Mouse (Mus musculus): ENCODE measurements at regions not wholly inside any gene's neighbourhood (a gene's known extent, or its start where the extent isn't known, plus 50 kb on each side); places are given as distances from the start of the nearest gene placed in this dataset.

DNA sequence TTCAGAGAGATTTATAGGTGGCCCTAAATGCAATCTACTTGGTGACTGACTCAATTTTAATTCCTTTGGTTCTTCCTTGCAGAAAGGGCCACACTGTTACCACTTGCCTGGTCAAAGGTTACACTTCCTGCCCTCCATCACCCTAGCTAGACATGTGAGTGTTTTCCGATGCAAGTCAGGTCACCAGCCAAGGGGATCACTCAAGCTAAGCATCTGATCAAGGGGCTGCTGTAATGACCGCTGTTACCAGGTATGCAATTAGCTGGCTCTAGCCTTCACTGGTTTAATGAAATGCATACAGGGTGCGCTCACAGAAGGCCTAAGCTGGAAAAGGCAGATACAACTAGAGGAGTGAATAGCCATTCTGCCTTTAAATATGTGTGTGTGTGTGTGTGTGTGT lies 105.1 kb downstream of the Mtx2 start:
- no peaks in the 10 kb centered on the region for H3K36me3 ChIP-seq (ENCODE audit: control insufficient read depth, insufficient read depth)
- H3K27me3 ChIP-seq (ENCODE audit: control insufficient read depth, insufficient read depth, insufficient read length): peaks cover 31% of the 10 kb centered on the region
- no peak overlapping the region for H3K4me3 ChIP-seq (ENCODE audit: insufficient read depth, poor library complexity, severe bottlenecking)
- no peaks in the 10 kb centered on the region for H3K79me2 ChIP-seq (ENCODE audit: control insufficient read depth, insufficient read depth)
- no peaks in the 10 kb centered on the region for H3K79me3 ChIP-seq (ENCODE audit: low read depth)
- TF ChIP-seq USF1 (IDR thresholded peaks at IDR 0.05; ENCODE audit: low read depth) (no peak), CEBPB (IDR thresholded peaks at IDR 0.05; ENCODE audit: low read depth) (no peak), MAX (IDR thresholded peaks at IDR 0.05) (no peak), FOSL1 (IDR thresholded peaks at IDR 0.05; ENCODE audit: insufficient read depth, low read length, poor library complexity, severe bottlenecking) (no peak), MYOG (IDR thresholded peaks at IDR 0.05; ENCODE audit: control insufficient read depth, extremely low read depth, insufficient read length) (no peak), CTCF (IDR thresholded peaks at IDR 0.05; ENCODE audit: control insufficient read depth, insufficient read depth, insufficient read length) (no peak)
- H3ac ChIP-seq (ENCODE audit: control insufficient read depth, insufficient read length, low read depth): no peak overlapping the region

- TF ChIP-seq MAX (IDR thresholded peaks at IDR 0.05) (no peak), CTCF (IDR thresholded peaks at IDR 0.05; ENCODE audit: control insufficient read depth, insufficient read depth, insufficient read length) (no peak), MYOD1 (IDR thresholded peaks at IDR 0.05; ENCODE audit: control insufficient read depth, insufficient read length, low read depth) (no peak), MYOG (IDR thresholded peaks at IDR 0.05; ENCODE audit: control insufficient read depth, extremely low read depth, insufficient read length) (no peak), CEBPB (IDR thresholded peaks at IDR 0.05; ENCODE audit: low read depth) (no peak), USF1 (IDR thresholded peaks at IDR 0.05; ENCODE audit: low read depth) (no peak), FOSL1 (IDR thresholded peaks at IDR 0.05; ENCODE audit: insufficient read depth, low read length, poor library complexity, severe bottlenecking) (no peak)
- H3K79me3 ChIP-seq (ENCODE audit: low read depth): no peaks in the 10 kb centered on the region
- H3K79me2 ChIP-seq (ENCODE audit: control insufficient read depth, insufficient read depth): no peaks in the 10 kb centered on the region
- no peaks in the 10 kb centered on the region for H3K36me3 ChIP-seq (ENCODE audit: control insufficient read depth, insufficient read depth)
- H3ac ChIP-seq (ENCODE audit: control insufficient read depth, insufficient read length, low read depth): no peak overlapping the region
- no peak overlapping the region for H3K4me3 ChIP-seq (ENCODE audit: insufficient read depth, poor library complexity, severe bottlenecking)
- peaks cover 27% of the 10 kb centered on the region for H3K27me3 ChIP-seq (ENCODE audit: control insufficient read depth, insufficient read depth, insufficient read length)
Measured at GRCm38 (mm10) chr2:74933190-74933589, 107.6 kb downstream of the Mtx2 start.

DNA sequence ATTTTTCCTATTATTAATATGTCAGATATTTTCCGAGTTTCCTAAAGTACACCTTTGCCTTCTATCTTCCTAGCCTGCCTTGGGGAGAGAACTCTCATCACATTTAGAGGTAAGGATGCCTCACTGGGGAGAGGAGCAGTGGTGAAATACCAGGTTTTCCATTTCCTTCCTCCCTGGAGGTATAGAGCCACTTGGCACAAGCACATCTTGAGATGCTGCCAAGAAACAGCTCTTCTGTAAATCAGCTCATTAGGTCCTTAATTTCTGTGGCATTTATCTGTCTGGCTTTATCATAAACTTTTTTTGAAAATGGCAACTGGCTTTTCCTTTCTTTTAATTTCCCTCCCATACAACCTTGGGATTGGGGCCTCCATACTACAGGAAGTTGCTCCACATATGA lies 108.2 kb downstream of the Mtx2 start:
- Histone ChIP-seq H3K79me2 (ENCODE audit: control insufficient read depth, insufficient read depth) (no peaks in the 10 kb centered on the region), H3K36me3 (ENCODE audit: control insufficient read depth, insufficient read depth) (no peaks in the 10 kb centered on the region), H3K4me3 (ENCODE audit: insufficient read depth, poor library complexity, severe bottlenecking) (no peak overlapping the region), H3ac (ENCODE audit: control insufficient read depth, insufficient read length, low read depth) (no peak overlapping the region), H3K27me3 (ENCODE audit: control insufficient read depth, insufficient read depth, insufficient read length) (peaks cover 26% of the 10 kb centered on the region), H3K79me3 (ENCODE audit: low read depth) (no peaks in the 10 kb centered on the region)
- TF ChIP-seq FOSL1 (IDR thresholded peaks at IDR 0.05; ENCODE audit: insufficient read depth, low read length, poor library complexity, severe bottlenecking): no peak
- no peak for TF ChIP-seq CTCF (IDR thresholded peaks at IDR 0.05; ENCODE audit: control insufficient read depth, insufficient read depth, insufficient read length)

DNA sequence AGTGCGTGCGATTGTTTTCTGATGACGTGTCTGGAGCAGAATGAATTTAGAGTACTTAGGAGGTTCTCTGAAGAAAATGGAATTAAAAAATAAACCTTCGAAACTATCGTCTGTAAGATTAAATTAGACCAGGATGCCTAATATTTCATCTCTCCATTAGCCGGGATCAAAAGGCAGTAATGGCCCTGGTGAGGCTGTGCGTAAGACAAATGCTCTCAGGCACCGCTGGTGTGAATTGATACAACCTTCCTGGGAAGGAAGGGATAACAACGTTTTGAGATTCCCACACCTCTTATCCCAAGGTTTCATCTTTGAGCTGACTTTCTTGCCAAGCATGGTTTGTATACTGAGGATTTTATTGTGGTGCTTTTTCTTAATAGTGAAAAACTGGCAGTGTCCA lies 113.1 kb downstream of the Mtx2 start:
- Histone ChIP-seq H3K36me3 (ENCODE audit: control insufficient read depth, insufficient read depth) (no peaks in the 10 kb centered on the region), H3K27me3 (ENCODE audit: control insufficient read depth, insufficient read depth, insufficient read length) (peaks cover 7% of the 10 kb centered on the region), H3ac (ENCODE audit: control insufficient read depth, insufficient read length, low read depth) (no peak overlapping the region), H3K79me3 (ENCODE audit: low read depth) (no peaks in the 10 kb centered on the region), H3K4me3 (ENCODE audit: insufficient read depth, poor library complexity, severe bottlenecking) (no peak overlapping the region), H3K79me2 (ENCODE audit: control insufficient read depth, insufficient read depth) (no peaks in the 10 kb centered on the region)
- no peak for TF ChIP-seq MYOD1 (IDR thresholded peaks at IDR 0.05; ENCODE audit: control insufficient read depth, insufficient read length, low read depth)
- TF ChIP-seq USF1 (IDR thresholded peaks at IDR 0.05; ENCODE audit: low read depth): no peak
- TF ChIP-seq FOSL1 (IDR thresholded peaks at IDR 0.05; ENCODE audit: insufficient read depth, low read length, poor library complexity, severe bottlenecking): no peak
- TF ChIP-seq CEBPB (IDR thresholded peaks at IDR 0.05; ENCODE audit: low read depth): no peak
- TF ChIP-seq MAX (IDR thresholded peaks at IDR 0.05): no peak
- TF ChIP-seq MYOG (IDR thresholded peaks at IDR 0.05; ENCODE audit: control insufficient read depth, extremely low read depth, insufficient read length): no peak
- no peak for TF ChIP-seq CTCF (IDR thresholded peaks at IDR 0.05; ENCODE audit: control insufficient read depth, insufficient read depth, insufficient read length)

DNA sequence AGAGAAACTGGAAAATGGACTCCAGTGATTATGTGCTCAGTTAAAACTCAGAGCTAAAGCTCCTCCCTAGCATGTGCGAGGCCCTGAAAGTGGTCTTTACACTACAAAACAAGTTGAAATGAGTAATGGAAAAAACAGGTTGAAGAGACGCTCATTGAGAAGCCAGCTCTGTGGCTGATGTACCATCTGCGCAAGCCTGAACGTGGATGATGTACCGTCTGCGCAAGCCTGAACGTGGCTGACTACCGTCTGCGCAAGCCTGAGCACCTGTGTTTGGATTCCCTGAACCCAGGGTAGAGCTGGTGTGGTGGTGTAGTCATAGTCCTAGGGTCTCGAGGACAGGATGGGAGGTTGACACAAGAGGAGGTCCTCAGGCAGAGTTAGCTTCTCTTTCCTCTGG lies 116.4 kb downstream of the Mtx2 start:
- no peaks in the 10 kb centered on the region for H3K36me3 ChIP-seq (ENCODE audit: control insufficient read depth, insufficient read depth)
- TF ChIP-seq FOSL1 (IDR thresholded peaks at IDR 0.05; ENCODE audit: insufficient read depth, low read length, poor library complexity, severe bottlenecking): no peak
- TF ChIP-seq USF1 (IDR thresholded peaks at IDR 0.05; ENCODE audit: low read depth): no peak
- TF ChIP-seq CEBPB (IDR thresholded peaks at IDR 0.05; ENCODE audit: low read depth): no peak
- no peak for TF ChIP-seq MYOG (IDR thresholded peaks at IDR 0.05; ENCODE audit: control insufficient read depth, extremely low read depth, insufficient read length)
- TF ChIP-seq MAX (IDR thresholded peaks at IDR 0.05): no peak
- no peak for TF ChIP-seq MYOD1 (IDR thresholded peaks at IDR 0.05; ENCODE audit: control insufficient read depth, insufficient read length, low read depth)
- no peak for TF ChIP-seq CTCF (IDR thresholded peaks at IDR 0.05; ENCODE audit: control insufficient read depth, insufficient read depth, insufficient read length)

DNA sequence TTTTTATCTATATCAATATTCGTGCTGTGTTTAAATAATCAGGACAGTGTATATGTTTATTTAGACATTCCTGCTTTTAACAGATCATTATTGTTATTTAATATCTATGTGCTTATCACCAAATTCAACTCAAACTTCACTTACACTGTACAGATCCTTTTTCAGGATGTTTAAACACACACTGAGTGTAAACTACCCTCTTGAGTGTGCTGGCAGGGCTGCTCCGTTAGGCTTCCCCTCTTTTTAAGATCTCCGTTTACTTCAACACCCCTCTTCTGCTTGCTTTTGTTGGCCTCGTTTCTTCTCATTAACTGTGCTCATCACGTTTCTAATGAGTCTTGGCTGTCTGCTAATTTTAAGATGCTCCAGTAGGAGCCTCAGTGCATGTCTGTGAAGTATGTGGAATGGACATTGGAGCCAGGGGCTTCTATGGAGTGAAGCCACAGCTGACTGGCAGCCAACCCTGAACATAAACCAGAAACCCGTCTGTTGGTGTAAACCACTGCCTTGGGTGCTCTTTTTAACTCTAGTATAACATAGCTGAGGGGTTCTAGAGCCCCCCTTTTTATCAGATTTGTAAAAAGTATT lies 117.1 kb downstream of the Mtx2 start:
- no peak for TF ChIP-seq MAX (IDR thresholded peaks at IDR 0.05)
- no peak for TF ChIP-seq FOSL1 (IDR thresholded peaks at IDR 0.05; ENCODE audit: insufficient read depth, low read length, poor library complexity, severe bottlenecking)
- no peak for TF ChIP-seq USF1 (IDR thresholded peaks at IDR 0.05; ENCODE audit: low read depth)

More for the DNA sequence above, 116.4 kb downstream of the Mtx2 start:
- H3K79me2 ChIP-seq (ENCODE audit: control insufficient read depth, insufficient read depth): no peaks in the 10 kb centered on the region
- no peak overlapping the region for H3K4me3 ChIP-seq (ENCODE audit: insufficient read depth, poor library complexity, severe bottlenecking)
- no peak overlapping the region for H3ac ChIP-seq (ENCODE audit: control insufficient read depth, insufficient read length, low read depth)
- no peaks in the 10 kb centered on the region for H3K27me3 ChIP-seq (ENCODE audit: control insufficient read depth, insufficient read depth, insufficient read length)
- H3K79me3 ChIP-seq (ENCODE audit: low read depth): no peaks in the 10 kb centered on the region

More for the DNA sequence above, 117.1 kb downstream of the Mtx2 start:
- Histone ChIP-seq H3K4me3 (ENCODE audit: insufficient read depth, poor library complexity, severe bottlenecking) (no peak overlapping the region), H3ac (ENCODE audit: control insufficient read depth, insufficient read length, low read depth) (no peak overlapping the region), H3K79me2 (ENCODE audit: control insufficient read depth, insufficient read depth) (no peaks in the 10 kb centered on the region), H3K79me3 (ENCODE audit: low read depth) (no peaks in the 10 kb centered on the region), H3K36me3 (ENCODE audit: control insufficient read depth, insufficient read depth) (no peaks in the 10 kb centered on the region), H3K27me3 (ENCODE audit: control insufficient read depth, insufficient read depth, insufficient read length) (peaks cover 5% of the 10 kb centered on the region)

Data from C2C12 (cell line).